Mouse (Mus musculus): Measurements from ENCODE around the gene Olfr1437.
"Not testable (repeated sequence)": the region's sequence is repeated elsewhere in the genome, so short reads cannot be mapped to it uniquely, and the experiment has no call there.

Gene Olfr1437

DNA sequence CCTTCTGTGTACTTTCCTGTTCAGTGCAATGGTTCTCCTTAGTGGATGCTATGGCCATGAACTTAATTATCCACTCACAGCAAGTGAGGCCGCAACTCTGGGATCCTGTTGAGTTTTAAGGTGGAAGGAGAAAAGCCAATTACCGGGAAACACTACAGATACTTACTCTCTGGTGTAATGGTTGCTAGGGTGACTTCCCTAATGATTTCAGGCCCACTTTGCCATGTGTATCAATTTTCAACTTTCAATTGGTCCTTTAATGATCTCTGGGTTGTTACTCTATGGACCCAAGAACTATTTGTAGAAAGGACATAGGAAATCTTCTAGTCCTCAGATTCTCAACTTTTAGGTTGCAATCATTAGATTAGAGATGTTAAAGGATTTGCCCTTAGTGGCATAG, at the start of gene Olfr1437:
Gene Olfr1437, minus strand, starts transcription at position 101 of the 400 bp plus-strand sequence.
- DNase-seq, result no peak

GRCm38 (mm10) chr19:12374465-12375025, 49.6 kb upstream of the Olfr1437 start:
- no peak for DNase-seq

GRCm38 (mm10) chr19:12373004-12373403, 48.1 kb upstream of the Olfr1437 start:
- DNase-seq, result no peak

DNA sequence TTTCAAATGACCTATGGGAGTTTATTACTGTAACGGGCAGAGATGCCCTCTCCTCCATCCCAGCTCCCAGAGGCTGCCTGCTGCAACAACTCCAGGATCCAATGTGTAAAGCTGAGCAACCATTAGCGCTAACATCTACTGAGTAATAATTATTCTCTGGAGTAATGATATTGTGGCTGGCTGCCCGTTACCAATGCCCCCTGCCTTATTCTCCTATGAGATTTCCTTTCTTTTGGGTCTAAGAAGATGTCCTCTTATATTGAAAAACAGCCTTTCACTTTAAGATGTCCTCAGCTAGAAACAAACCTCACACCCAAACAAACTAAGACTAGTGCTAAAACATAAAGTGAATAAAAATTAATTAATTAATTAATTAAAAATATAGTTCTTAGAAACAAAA, 10.9 kb upstream of the Olfr1437 start, which contains the start of gene Olfr1438-ps1:
Gene Olfr1438-ps1, minus strand, starts transcription at position 101 of the 400 bp plus-strand sequence.
- no peak for DNase-seq

GRCm38 (mm10) chr19:12299030-12299429, 25.9 kb downstream of the Olfr1437 start, which contains the start of gene Olfr1436:
Gene Olfr1436, minus strand, starts transcription at chr19:12299130.
- DNase-seq, result not testable (repeated sequence)

- DNase-seq, result no peak
Measured at GRCm38 (mm10) chr19:12292979-12293378, 31.9 kb downstream of the Olfr1437 start.

GRCm38 (mm10) chr19:12279554-12279953, 45.3 kb downstream of the Olfr1437 start, which contains the start of gene Olfr1434:
Gene Olfr1434, plus strand, starts transcription at chr19:12279854.
- no peak for DNase-seq

Measured in thymus, postnatal 14 days (tissue).